Mouse (Mus musculus): Measurements from ENCODE around the gene Erg. TPM values are rescaled to one million over a fixed set of nuclear protein-coding genes. Genes with fewer than 3 reads are reported as not detected.

Erg gene
- total RNA-seq, 2 experiments from 2014 or later, result 26.8 to 27.0 TPM

- DNase-seq (ENCODE audit: low spot score in 2 of 2), result no peak
Observed at GRCm38 (mm10) chr16:95487606-95488351, 98.6 kb downstream of the Erg start.

GRCm38 (mm10) chr16:95481176-95481575 lies 105.2 kb downstream of the Erg start:
- no peak for DNase-seq (ENCODE audit: low spot score in 2 of 2)

GRCm38 (mm10) chr16:95478558-95478957 lies 107.8 kb downstream of the Erg start:
- DNase-seq (ENCODE audit: low spot score in 2 of 2), result no peak

GRCm38 (mm10) chr16:95475041-95475440 lies 111.4 kb downstream of the Erg start:
- DNase-seq (ENCODE audit: low spot score in 2 of 2), result no peak

GRCm38 (mm10) chr16:95473946-95474345 lies 112.4 kb downstream of the Erg start:
- no peak for DNase-seq (ENCODE audit: low spot score in 2 of 2)

GRCm38 (mm10) chr16:95472771-95473170 lies 113.6 kb downstream of the Erg start:
- DNase-seq (ENCODE audit: low spot score in 2 of 2), result no peak

- no peak for DNase-seq (ENCODE audit: low spot score in 2 of 2)
Observed at GRCm38 (mm10) chr16:95469262-95470139, 116.9 kb downstream of the Erg start.

GRCm38 (mm10) chr16:95467893-95468292 lies 118.5 kb downstream of the Erg start:
- DNase-seq (ENCODE audit: low spot score in 2 of 2), result no peak

- no peak for DNase-seq (ENCODE audit: low spot score in 2 of 2)
Observed at GRCm38 (mm10) chr16:95466548-95466947, 119.8 kb downstream of the Erg start.

- no peak for DNase-seq (ENCODE audit: low spot score in 2 of 2)
Observed at GRCm38 (mm10) chr16:95464609-95465008, 121.8 kb downstream of the Erg start.

- DNase-seq (ENCODE audit: low spot score in 2 of 2), result no peak
Observed at GRCm38 (mm10) chr16:95463796-95464195, 122.6 kb downstream of the Erg start.

- DNase-seq (ENCODE audit: low spot score in 2 of 2), result no peak
Observed at GRCm38 (mm10) chr16:95461941-95462340, 124.5 kb downstream of the Erg start.

GRCm38 (mm10) chr16:95460336-95460735 lies 126.1 kb downstream of the Erg start:
- no peak for DNase-seq (ENCODE audit: low spot score in 2 of 2)

GRCm38 (mm10) chr16:95459325-95459691 lies 127.1 kb downstream of the Erg start:
- no peak for DNase-seq (ENCODE audit: low spot score in 2 of 2)

- no peak for DNase-seq (ENCODE audit: low spot score in 2 of 2)
Observed at GRCm38 (mm10) chr16:95458590-95459324, 127.6 kb downstream of the Erg start.

- no peak for DNase-seq (ENCODE audit: low spot score in 2 of 2)
Observed at GRCm38 (mm10) chr16:95457006-95457405, 129.4 kb downstream of the Erg start.

- DNase-seq (ENCODE audit: low spot score in 2 of 2), result no peak
Observed at GRCm38 (mm10) chr16:95455896-95456295, 130.5 kb downstream of the Erg start.

- DNase-seq (ENCODE audit: low spot score in 2 of 2), result no peak
Observed at GRCm38 (mm10) chr16:95455461-95455860, 130.9 kb downstream of the Erg start.

- DNase-seq (ENCODE audit: low spot score in 2 of 2), result no peak
Observed at GRCm38 (mm10) chr16:95452411-95452810, 134.0 kb downstream of the Erg start.

- no peak for DNase-seq (ENCODE audit: low spot score in 2 of 2)
Observed at GRCm38 (mm10) chr16:95449361-95449725, 137.1 kb downstream of the Erg start.

GRCm38 (mm10) chr16:95448643-95449360 lies 137.6 kb downstream of the Erg start:
- no peak for DNase-seq (ENCODE audit: low spot score in 2 of 2)
